Mouse (Mus musculus) hindbrain, embryonic 15.5 days (tissue): Measurements from ENCODE around the gene Ltbp4. TPM values are rescaled to one million over a fixed set of nuclear protein-coding genes. Genes with fewer than 3 reads are reported as not detected.
A peak's percentile ranks its signal among the peaks of the same experiment; 100 is the strongest.

Experiments
- ATAC-seq: fragments of 200-750 bp; cut with Nextera tagmentation; 2 replicates; pipeline ENCODE4 v1.8.0; 2017; ENCODE audit warnings: low read depth, moderate number of reproducible peaks, moderate TSS enrichment; ENCODE audit not compliant: low FRiP score
- H3K27ac ChIP-seq: fragments of 300-500 bp; sonication (generic); replicated peaks from 2 replicates; pipeline ENCODE4 v1.5.1; 2015; ENCODE audit warnings: mild to moderate bottlenecking, inconsistent platforms
- H3K27me3 ChIP-seq: fragments of 300-500 bp; sonication (generic); 2 replicates; pipeline ENCODE4 v1.6.1; 2015; ENCODE audit warnings: control low read depth, inconsistent platforms
- H3K36me3 ChIP-seq: fragments of 300-500 bp; sonication (generic); 2 replicates; pipeline ENCODE4 v1.6.1; 2015; ENCODE audit warnings: control low read depth, inconsistent platforms
- H3K4me1 ChIP-seq: fragments of 300-500 bp; sonication (generic); replicated peaks from 2 replicates; pipeline ENCODE4 v1.6.1; 2015; ENCODE audit warnings: control low read depth, inconsistent platforms
- H3K4me2 ChIP-seq: fragments of 300-500 bp; sonication (generic); 2 replicates; pipeline ENCODE4 v1.6.1; 2015; ENCODE audit warnings: moderate library complexity, mild to moderate bottlenecking, inconsistent platforms
- H3K4me3 ChIP-seq: fragments of 300-500 bp; sonication (generic); 2 replicates; pipeline ENCODE4 v1.5.1; 2015; ENCODE audit warnings: mild to moderate bottlenecking, inconsistent platforms
- H3K9ac ChIP-seq: fragments of 300-500 bp; sonication (generic); 2 replicates; pipeline ENCODE4 v1.6.1; 2015; ENCODE audit warnings: inconsistent platforms
- H3K9me3 ChIP-seq: fragments of 300-500 bp; sonication (generic); 2 replicates; pipeline ENCODE4 v1.6.1; 2016; ENCODE audit warnings: control low read depth, inconsistent platforms
- WGBS: fragments of 180-500 bp; shearing (Covaris S2); methylation state at CpG from one replicate; pipeline ENCODE4 v1.1.7; 2015; 5-methylcytosine and 5-hydroxymethylcytosine counted together
- polyA plus RNA-seq: library from polyadenylated mRNA; unstranded; fragments of >200 nt; fragmentation: Nextera tagmentation; extraction: Ambion mirVana; gene quantifications from 2 replicates; pipeline ENCODE4 v1.2.1, GENCODE M21; 2015

Gene Ltbp4
- polyA plus RNA-seq, 1 experiment from 2014 or later = 13.9 TPM

DNA sequence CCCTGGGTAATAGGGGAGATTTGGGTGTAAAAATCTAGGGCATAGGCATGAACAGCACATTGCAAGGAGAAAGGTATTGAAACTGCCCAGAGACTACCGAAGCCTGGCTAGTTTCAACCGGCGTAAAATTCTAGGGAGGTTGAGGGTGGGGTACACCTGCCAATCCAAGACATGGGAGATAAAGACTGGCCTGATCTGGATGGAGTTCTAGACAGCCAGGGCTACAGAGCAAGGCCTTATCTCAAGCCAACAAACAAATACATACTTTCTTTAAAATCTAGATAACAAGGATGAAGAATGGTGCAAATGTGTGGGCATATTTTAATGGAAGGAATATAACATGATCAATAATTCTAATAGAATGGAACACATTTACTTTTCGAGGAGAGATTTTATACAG, 17.3 kb upstream of the Ltbp4 start:
- Histone ChIP-seq H3K27me3 (peaks cover 27% of the 10 kb centered on the region), H3K4me1 (peaks cover 22% of the 10 kb centered on the region), H3K9me3 (no peaks in the 10 kb centered on the region), H3K27ac (no peak overlapping the region), H3K36me3 (peaks cover 17% of the 10 kb centered on the region; the same call in 1 of the 2 replicates), H3K4me3 (peak overlapping the region; percentile 83), H3K9ac (peak overlapping the region; percentile 75; the same call in 1 of the 2 replicates), H3K4me2 (peak overlapping the region; percentile 73)
- 40% methylated on average over 4 of the region's 4 CpGs for WGBS
- ATAC-seq = 0 out of 2 replicates have a peak, but pooled peaks have one; percentile 1

DNA sequence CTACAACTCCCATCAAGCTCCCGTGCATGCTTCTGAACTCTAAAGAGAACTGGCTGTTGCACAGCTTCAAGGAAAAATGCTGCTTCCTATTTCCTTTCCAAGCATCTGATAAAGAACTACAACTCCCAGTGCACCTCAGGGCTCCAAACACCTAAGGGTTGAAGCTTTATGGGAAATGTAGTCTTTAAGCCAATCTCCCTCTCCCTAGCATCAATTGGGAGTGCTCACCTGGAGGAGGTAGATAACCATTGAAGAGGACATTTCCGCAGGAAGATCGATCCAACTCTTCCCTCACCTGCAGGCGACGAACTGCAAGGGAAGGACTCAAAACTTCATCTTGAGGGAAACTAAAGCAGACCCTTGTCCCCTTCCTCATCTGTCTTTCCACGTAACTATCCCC, 16.7 kb upstream of the Ltbp4 start:
- H3K27me3 ChIP-seq = peaks cover 24% of the 10 kb centered on the region
- no peaks in the 10 kb centered on the region for H3K9me3 ChIP-seq
- H3K36me3 ChIP-seq = peaks cover 17% of the 10 kb centered on the region; the same call in 1 of the 2 replicates
- peaks cover 22% of the 10 kb centered on the region for H3K4me1 ChIP-seq
- peak overlapping the region; percentile 73 for H3K4me2 ChIP-seq
- no peak overlapping the region for H3K27ac ChIP-seq
- WGBS = 30% methylated on average over 6 of the region's 6 CpGs
- H3K4me3 ChIP-seq = peak overlapping the region; percentile 83
- no peak overlapping the region for H3K9ac ChIP-seq
- ATAC-seq = peak; percentile 28; the same call in 1 of the 2 replicates

DNA sequence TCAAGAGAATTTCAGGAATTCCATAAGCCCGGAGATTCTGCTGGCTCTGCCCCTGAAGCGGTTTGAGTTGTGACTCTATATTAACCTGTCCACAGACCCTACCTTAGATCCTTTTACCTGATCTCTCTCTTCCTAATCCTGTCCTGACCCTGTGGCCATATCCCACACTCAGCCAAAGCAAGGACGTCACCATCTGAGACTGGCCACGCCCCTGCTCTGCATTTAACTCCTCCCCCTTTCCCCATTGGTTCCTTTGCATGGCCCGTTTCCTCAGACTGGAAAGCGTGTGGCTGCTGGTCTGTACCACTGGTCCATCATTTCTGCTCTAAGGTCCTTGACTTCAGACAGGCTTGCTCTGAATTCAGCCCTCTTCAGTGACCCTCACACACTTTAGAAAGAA, 8.0 kb upstream of the Ltbp4 start:
- 26% methylated on average over 6 of the region's 6 CpGs for WGBS
- Histone ChIP-seq H3K27me3 (no peaks in the 10 kb centered on the region), H3K9ac (no peak overlapping the region), H3K4me2 (no peak overlapping the region), H3K27ac (no peak overlapping the region), H3K4me3 (no peak overlapping the region), H3K4me1 (no peaks in the 10 kb centered on the region), H3K9me3 (no peaks in the 10 kb centered on the region), H3K36me3 (peaks cover 47% of the 10 kb centered on the region)
- ATAC-seq = no peak

DNA sequence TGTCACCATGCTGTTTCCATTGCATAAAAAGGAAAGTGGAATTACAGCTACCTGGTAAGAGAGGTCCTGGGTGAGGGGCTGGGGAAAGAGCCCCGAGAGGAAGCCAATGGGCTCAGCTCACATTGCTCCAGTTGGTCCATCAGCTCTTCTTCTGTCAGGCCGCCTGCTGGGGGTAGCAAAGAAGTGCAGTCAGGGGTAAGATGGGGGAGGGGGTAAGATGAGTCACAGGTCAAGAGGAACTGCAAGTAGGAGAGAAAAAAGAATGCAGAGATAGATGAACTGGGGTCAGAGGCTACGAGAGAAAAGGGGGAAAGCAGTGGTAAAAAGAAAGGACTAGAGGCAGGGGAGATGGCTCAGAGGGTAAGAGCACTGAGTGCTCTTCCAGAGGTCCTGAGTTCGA, 5.1 kb upstream of the Ltbp4 start:
- Histone ChIP-seq H3K4me2 (no peak overlapping the region), H3K27ac (no peak overlapping the region), H3K9ac (no peak overlapping the region), H3K9me3 (no peaks in the 10 kb centered on the region), H3K36me3 (peaks cover 33% of the 10 kb centered on the region), H3K27me3 (peaks cover 10% of the 10 kb centered on the region), H3K4me1 (peaks cover 17% of the 10 kb centered on the region), H3K4me3 (no peak overlapping the region)
- WGBS = 30% methylated on average over 4 of the region's 4 CpGs
- no peak for ATAC-seq

DNA sequence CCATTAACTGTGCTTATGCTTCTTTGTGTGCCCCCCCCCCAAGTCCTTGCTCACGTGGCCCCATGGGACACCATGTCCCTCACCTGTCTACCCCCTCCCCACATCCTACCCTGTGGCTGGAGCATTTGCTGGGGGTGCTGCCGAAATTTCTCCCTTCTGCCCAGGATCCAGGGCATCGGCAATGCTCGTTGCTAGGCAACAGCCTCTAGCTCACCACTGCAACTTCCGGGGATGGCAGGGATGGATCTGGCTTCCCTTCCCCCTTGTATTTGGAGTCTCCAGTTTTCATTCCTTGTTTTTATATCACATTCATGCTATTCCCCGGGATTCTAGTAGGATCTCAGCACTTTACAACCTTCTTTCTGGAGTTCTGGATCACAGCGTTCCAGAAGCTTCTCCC, 2.0 kb upstream of the Ltbp4 start:
- peak; percentile 31 for ATAC-seq
- Histone ChIP-seq H3K4me3 (peak overlapping the region; percentile 31), H3K4me1 (peaks cover 36% of the 10 kb centered on the region), H3K27me3 (peaks cover 38% of the 10 kb centered on the region), H3K27ac (peak overlapping the region; percentile 57), H3K9ac (peak overlapping the region; percentile 18; the same call in 1 of the 2 replicates), H3K4me2 (peak overlapping the region; percentile 55), H3K36me3 (peaks cover 19% of the 10 kb centered on the region), H3K9me3 (no peaks in the 10 kb centered on the region)
- 30% methylated on average over 7 of the region's 7 CpGs for WGBS

DNA sequence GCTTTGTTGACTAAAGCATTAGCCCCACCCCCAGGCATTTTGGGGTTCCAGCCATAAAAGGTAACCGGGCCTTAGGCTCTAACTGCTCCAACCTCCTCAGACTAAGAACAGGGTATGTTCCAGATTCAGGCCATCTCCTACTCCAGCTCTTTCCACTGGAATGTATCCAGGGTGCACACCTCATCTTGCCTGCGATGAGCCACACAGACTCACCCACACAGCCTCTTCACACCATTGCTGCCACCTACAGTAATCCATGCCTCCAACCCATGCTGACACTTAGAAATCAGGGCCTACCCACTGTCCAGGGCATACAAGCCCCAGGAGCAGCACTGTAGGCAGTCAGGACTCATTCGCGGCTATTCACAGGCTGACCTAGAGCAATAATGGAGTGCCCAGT, 1.6 kb upstream of the Ltbp4 start:
- Histone ChIP-seq H3K9me3 (no peaks in the 10 kb centered on the region), H3K36me3 (peaks cover 16% of the 10 kb centered on the region), H3K27me3 (peaks cover 42% of the 10 kb centered on the region), H3K4me2 (peak overlapping the region; percentile 55), H3K4me1 (peaks cover 41% of the 10 kb centered on the region), H3K4me3 (peak overlapping the region; percentile 31), H3K27ac (peak overlapping the region; percentile 57), H3K9ac (peak overlapping the region; percentile 18; the same call in 1 of the 2 replicates)
- ATAC-seq = peak; percentile 2; the same call in 1 of the 2 replicates
- 56% methylated on average over 4 of the region's 4 CpGs for WGBS

DNA sequence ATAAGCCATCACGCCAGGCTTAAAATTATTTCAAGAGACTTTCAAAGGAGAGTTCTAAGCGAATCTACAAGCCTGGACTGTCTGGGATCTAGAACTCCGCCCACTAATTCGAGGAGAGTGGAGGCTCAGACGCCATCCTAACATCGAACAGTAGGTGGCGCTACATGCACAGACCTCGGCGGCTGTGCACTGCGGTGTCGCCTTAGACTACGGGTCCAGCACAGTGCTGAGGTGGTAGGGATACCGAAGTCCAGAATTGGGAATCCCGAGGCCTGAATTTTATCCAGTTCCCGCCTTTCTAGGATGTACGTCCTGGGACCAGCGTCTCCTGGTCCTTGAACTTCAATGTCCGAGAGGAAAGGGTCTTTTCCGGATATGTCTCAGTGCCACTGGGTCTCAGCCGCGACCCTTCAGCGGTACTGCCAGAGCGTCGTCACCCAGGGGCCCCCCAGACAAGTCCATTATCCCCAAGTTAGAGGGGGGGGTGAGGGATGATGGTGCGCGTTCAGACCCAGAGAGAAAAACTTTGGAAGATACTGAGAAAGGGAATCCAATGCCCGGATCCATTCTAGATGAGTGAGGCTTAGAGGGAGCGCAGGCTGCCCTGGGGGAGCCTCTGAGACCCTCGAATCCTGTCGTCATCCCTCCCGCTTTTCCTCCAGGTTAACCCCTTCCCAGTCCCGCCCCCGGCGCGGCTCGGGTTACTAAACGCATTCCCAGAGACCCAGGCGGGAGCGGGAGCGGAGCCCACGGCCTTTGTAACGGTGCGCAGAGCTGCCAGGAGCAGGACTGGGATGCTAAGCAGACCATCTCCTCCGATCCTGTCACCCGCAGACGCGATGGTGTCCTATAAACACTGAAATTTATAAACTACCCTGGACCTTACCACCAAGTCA, 1.3 kb downstream of the Ltbp4 start:
- peak overlapping the region; percentile 25 for H3K9ac ChIP-seq

DNA sequence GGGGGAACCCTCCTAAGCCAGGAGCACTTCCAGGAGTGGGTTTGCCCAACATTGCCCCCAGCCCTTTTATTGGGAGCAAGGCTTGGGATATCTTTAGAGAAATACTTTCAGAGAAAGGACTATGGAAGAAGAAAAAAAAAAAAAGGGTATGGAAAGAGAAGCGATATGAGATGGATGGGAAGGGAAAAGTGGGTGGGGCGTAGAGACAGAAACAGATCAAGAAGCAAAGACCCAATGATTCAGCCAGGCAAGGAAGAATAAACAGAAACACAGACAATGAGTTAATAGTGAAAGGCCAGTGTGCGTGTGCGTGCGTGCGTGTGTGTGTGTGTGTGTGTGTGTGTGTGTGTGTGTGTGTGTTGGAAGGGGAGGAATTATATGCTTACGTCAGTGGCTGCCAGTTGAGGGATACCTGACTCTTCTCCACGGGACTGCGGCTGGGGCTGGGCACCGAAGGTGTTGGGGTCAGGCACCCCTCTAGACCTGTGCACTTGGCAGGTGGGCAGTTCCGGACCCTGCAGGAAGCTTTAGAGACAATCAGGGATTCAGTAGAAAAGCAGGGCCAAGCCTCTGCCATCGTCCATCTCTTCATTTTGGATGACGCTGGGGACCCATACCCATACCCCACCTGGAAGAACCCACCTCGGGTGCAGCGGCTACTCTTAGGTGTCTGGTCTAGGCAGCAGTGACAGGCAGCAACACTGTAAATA, 2.3 kb downstream of the Ltbp4 start:
- 0 out of 2 replicates have a peak, but pooled peaks have one; percentile 5 for ATAC-seq
- Histone ChIP-seq H3K27me3 (peaks cover 82% of the 10 kb centered on the region), H3K9ac (no peak overlapping the region), H3K27ac (no peak overlapping the region), H3K36me3 (no peaks in the 10 kb centered on the region), H3K4me2 (no peak overlapping the region), H3K4me3 (no peak overlapping the region), H3K4me1 (peaks cover 80% of the 10 kb centered on the region), H3K9me3 (no peaks in the 10 kb centered on the region)
- 62% methylated on average over 15 of the region's 15 CpGs for WGBS

More for the DNA sequence above, 1.3 kb downstream of the Ltbp4 start:
- H3K36me3 ChIP-seq = 0 out of 2 replicates have a peak, but pooled peaks cover 2% of the 10 kb centered on the region
- H3K4me2 ChIP-seq = peak overlapping the region; percentile 52
- peaks cover 71% of the 10 kb centered on the region for H3K27me3 ChIP-seq
- peak overlapping the region; percentile 30 for H3K4me3 ChIP-seq
- H3K27ac ChIP-seq = no peak overlapping the region
- peaks cover 70% of the 10 kb centered on the region for H3K4me1 ChIP-seq
- under 1% methylated on average over 47 of the region's 47 CpGs for WGBS
- H3K9me3 ChIP-seq = no peaks in the 10 kb centered on the region
- ATAC-seq = peak; percentile 85

DNA sequence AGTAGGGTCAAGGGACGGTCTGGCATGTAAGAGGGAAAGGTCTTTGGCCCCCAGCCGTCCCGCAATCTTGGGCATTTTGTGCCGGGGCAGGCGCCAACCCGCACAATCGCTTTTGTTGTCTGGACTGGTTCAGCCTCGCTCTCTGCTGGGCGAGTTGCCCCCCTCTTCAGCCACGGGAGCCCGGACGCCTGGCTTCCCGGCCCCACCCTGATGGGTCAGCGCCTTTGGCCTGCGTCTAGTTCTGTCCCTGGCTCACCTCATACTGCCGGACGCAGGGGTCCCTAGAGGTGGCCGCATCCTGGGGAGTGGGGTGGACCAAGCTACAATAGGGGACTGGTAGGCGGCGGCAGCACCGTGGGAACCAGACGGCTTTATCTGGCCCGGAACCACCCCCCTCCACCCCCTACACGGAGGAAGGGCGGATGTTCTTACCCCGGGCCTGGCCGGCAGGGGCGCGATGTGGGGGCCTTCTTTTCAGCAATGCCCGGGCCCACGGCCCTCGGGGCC, 3.0 kb downstream of the Ltbp4 start:
- ATAC-seq = no peak
- H3K27ac ChIP-seq = no peak overlapping the region
- peaks cover 89% of the 10 kb centered on the region for H3K27me3 ChIP-seq
- H3K4me1 ChIP-seq = peaks cover 81% of the 10 kb centered on the region
- no peaks in the 10 kb centered on the region for H3K36me3 ChIP-seq
- H3K9ac ChIP-seq = no peak overlapping the region
- H3K9me3 ChIP-seq = no peaks in the 10 kb centered on the region
- 3% methylated on average over 32 of the region's 32 CpGs for WGBS
- H3K4me3 ChIP-seq = peak overlapping the region; percentile 12
- peak overlapping the region; percentile 94; the same call in 1 of the 2 replicates for H3K4me2 ChIP-seq

DNA sequence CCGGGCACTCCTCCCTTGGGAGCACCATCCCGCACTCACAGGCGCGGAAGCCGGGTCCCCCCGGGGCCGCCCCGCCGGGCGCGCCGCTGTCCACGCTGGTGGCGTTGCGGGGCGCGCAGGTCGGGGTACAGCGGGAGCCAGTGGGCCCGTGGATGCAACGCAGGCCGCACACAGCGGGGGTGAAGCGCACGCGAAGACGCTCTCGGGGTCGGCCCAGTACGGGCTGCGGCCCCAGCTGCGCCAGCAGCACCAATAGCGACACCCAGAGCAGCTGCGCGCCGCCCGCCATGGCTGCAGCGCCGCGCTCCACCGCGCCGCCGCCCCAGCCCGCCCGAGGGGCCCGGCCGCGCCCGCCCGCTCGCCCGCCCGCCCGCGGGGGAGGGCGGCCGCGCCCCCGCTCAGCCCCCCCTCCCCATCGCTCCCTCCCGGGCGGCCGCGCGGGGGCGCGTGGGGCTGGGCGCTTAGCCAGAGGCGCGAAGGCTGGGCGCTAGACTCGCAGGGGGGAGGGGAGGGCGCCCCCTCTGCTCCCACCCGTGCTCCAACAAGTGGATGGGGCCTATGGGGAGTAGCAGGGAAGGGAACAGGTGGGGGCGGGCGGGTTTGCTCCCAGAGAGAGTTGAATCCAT, 4.1 kb downstream of the Ltbp4 start:
- Histone ChIP-seq H3K4me2 (peak overlapping the region; percentile 94), H3K4me1 (peaks cover 75% of the 10 kb centered on the region), H3K27ac (no peak overlapping the region), H3K36me3 (no peaks in the 10 kb centered on the region), H3K27me3 (peaks cover 97% of the 10 kb centered on the region), H3K9ac (peak overlapping the region; percentile 50), H3K9me3 (no peaks in the 10 kb centered on the region), H3K4me3 (peak overlapping the region; percentile 47)
- ATAC-seq = no peak
- 0% methylated on average over 42 of the region's 77 CpGs for WGBS

DNA sequence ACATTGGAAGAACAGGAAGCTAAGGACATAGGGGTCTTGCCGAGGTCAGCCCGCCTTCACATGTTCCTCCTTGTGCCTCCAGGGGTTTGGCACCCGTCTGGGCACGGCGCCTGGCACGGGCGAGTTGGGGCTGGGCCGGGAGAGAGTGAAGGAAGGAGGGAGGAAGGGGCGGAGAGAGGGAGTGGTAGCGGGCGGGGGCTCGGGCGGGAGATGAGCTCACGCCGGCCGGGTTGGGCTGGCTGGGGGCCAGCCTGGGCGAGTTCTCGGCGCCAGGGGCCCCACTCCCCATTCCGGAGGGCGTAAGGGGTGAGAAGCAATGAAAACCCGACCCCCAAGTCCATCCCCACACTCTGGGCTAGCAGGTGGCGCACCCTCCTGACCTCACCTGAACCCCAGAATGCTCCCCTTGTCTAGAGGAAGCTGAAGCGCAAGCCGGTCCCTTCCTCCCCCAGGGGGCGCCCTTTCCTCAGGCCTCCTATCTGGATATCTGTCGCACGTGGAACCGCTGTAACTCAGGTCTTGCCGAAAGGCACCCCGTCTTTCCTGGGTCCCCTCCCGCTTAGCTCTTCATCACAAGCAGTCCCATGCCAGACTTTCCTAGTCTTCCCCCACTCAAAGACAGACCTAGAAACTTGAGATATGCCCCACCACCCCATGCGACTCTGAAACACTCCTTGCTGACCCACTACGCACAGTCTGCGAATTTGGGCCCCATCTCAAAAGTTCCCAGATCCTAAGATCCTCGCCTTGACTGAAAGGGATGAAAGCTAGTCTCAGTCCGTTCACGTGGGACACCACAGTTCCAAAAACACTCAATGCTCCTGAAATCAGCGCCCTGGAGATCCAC, 4.9 kb downstream of the Ltbp4 start:
- Histone ChIP-seq H3K36me3 (no peaks in the 10 kb centered on the region), H3K4me1 (peaks cover 73% of the 10 kb centered on the region), H3K9ac (peak overlapping the region; percentile 50; the same call in 1 of the 2 replicates), H3K4me2 (peak overlapping the region; percentile 94), H3K27ac (no peak overlapping the region), H3K4me3 (peak overlapping the region; percentile 47), H3K27me3 (peaks cover 97% of the 10 kb centered on the region), H3K9me3 (no peaks in the 10 kb centered on the region)
- no peak for ATAC-seq
- WGBS = under 1% methylated on average over 34 of the region's 39 CpGs
